26 mouse cellular contexts compared by ENCODE assay signal in the genomic region with DNA sequence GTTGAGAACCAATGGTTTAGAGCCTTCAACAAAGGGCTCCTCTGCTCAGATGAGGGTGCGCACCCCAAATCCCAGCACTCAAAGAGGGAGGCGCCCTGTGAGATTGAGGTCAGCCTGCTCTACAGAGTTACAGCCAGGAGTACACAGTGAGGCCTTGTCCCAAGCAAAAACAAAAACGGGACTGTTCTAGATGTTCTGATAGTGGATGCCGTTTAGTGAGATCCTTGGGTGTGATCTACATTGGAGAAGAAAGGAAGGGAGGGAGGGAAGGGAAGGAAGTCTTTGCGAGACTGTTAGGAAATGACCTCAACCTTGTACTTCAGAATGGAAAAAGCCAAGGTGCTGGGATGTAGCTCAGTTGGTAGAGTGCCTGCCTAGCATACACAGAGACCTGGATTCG. TPM values are rescaled to one million over a fixed set of nuclear protein-coding genes. Genes with fewer than 3 reads are reported as not detected.
DNase-seq lines count a peak whose midpoint lies in the region; ATAC-seq and TF ChIP-seq lines count a peak whose summit lies in the region.
"Had no signal": no experiment of that assay in that cellular context is flagged by ENCODE, and none has a peak within 500 bp of the region (broad histone marks: within the 10 kb centered on the region; RNA-seq: fewer than 3 reads in every experiment).

No protein-coding gene starts in this region.

- no peak for ATAC-seq in forebrain, embryonic 11.5 days (replicated peaks; ENCODE audit: low FRiP score)
- ATAC-seq: forebrain, embryonic 13.5 days; forebrain, embryonic 15.5 days; forebrain, postnatal 0 days had no signal

- H3K9ac ChIP-seq in forebrain, embryonic 11.5 days (ENCODE audit: low read length): no peak overlapping the region
- H3K9ac ChIP-seq: embryonic facial prominence, embryonic 12.5 days; forebrain, embryonic 13.5 days; forebrain, embryonic 15.5 days; forebrain, postnatal 0 days had no signal

- H3K9me3 ChIP-seq in forebrain, embryonic 11.5 days (ENCODE audit: control insufficient read depth, low read length): no peaks in the 10 kb centered on the region
- H3K9me3 ChIP-seq in forebrain, embryonic 10.5 days: no peaks in the 10 kb centered on the region
- H3K9me3 ChIP-seq: embryonic facial prominence, embryonic 10.5 days; embryonic facial prominence, embryonic 12.5 days; forebrain, embryonic 13.5 days; forebrain, embryonic 15.5 days had no signal

- H3K4me2 ChIP-seq in forebrain, embryonic 11.5 days (ENCODE audit: low read depth, low read length, severe bottlenecking): no peak overlapping the region
- H3K4me2 ChIP-seq: embryonic facial prominence, embryonic 12.5 days; forebrain, embryonic 13.5 days; forebrain, embryonic 15.5 days had no signal

- H3K36me3 ChIP-seq in forebrain, embryonic 11.5 days (ENCODE audit: control insufficient read depth, insufficient read depth, low read length): no peaks in the 10 kb centered on the region
- no peaks in the 10 kb centered on the region for H3K36me3 ChIP-seq in forebrain, embryonic 10.5 days (replicated peaks)
- H3K36me3 ChIP-seq: embryonic facial prominence, embryonic 10.5 days; embryonic facial prominence, embryonic 12.5 days; forebrain, embryonic 15.5 days had no signal

- 90% methylated on average over 6 of the region's 6 CpGs for WGBS in forebrain, embryonic 11.5 days
- 90% methylated on average over 6 of the region's 6 CpGs for WGBS in forebrain, embryonic 10.5 days

- no peak overlapping the region for H3K27ac ChIP-seq in forebrain, embryonic 11.5 days (ENCODE audit: low read depth, low read length)
- no peak overlapping the region for H3K27ac ChIP-seq in forebrain, embryonic 10.5 days
- H3K27ac ChIP-seq in layer of hippocampus, adult 2 months: peak overlapping the region; percentile 36; the same call in 1 of the 2 replicates
- H3K27ac ChIP-seq: embryonic facial prominence, embryonic 10.5 days; embryonic facial prominence, embryonic 12.5 days; forebrain, embryonic 13.5 days; forebrain, embryonic 15.5 days had no signal

- H3K27me3 ChIP-seq in forebrain, embryonic 11.5 days (ENCODE audit: control insufficient read depth, insufficient read depth, low read length): no peaks in the 10 kb centered on the region
- peaks cover 16% of the 10 kb centered on the region for H3K27me3 ChIP-seq in forebrain, embryonic 10.5 days (ENCODE audit: poor library complexity, severe bottlenecking)
- H3K27me3 ChIP-seq: embryonic facial prominence, embryonic 12.5 days; forebrain, embryonic 13.5 days; forebrain, embryonic 15.5 days had no signal

- H3K4me3 ChIP-seq in forebrain, embryonic 11.5 days (ENCODE audit: low read depth, low read length): no peak overlapping the region
- no peak overlapping the region for H3K4me3 ChIP-seq in forebrain, embryonic 10.5 days
- no peak overlapping the region for H3K4me3 ChIP-seq in layer of hippocampus, adult 2 months
- H3K4me3 ChIP-seq: embryonic facial prominence, embryonic 10.5 days; embryonic facial prominence, embryonic 12.5 days; forebrain, embryonic 13.5 days; forebrain, embryonic 15.5 days had no signal

- H3K4me1 ChIP-seq in forebrain, embryonic 11.5 days (replicated peaks; ENCODE audit: control insufficient read depth, insufficient read depth, low read length): peaks cover 7% of the 10 kb centered on the region; the same call in 1 of the 2 replicates
- peaks cover 23% of the 10 kb centered on the region for H3K4me1 ChIP-seq in forebrain, embryonic 10.5 days

- TF ChIP-seq CTCF in layer of hippocampus, adult 2 months (conservative IDR thresholded peaks at IDR 0.05): no peak

- peak; percentile 18 for DNase-seq in forebrain, embryonic 11.5 days (ENCODE audit: low spot score)
- no peak for DNase-seq in forebrain, embryonic 10.5 days (ENCODE audit: extremely low spot score, low spot score)
- no peak for DNase-seq in layer of hippocampus, adult 2 months (ENCODE audit: low spot score in 2 of 2)
- DNase-seq in layer of hippocampus, postnatal 14 days (ENCODE audit: low spot score in 2 of 2): no peak
- peak; percentile 49 for DNase-seq in lung, postnatal 36 days
- no peak for DNase-seq in lung, postnatal 25 days (ENCODE audit: low spot score)
- no peak for DNase-seq in urinary bladder, postnatal 36 days (ENCODE audit: low spot score in 2 of 2)
- DNase-seq: adrenal gland, adult 2 months; adrenal gland, postnatal 10 days; adrenal gland, postnatal 25 days; cerebellum, adult 11-12 months; cerebellum, adult 2 months; cerebellum, adult 9-10 months; cerebellum, postnatal 10 days; cerebellum, postnatal 25 days; forebrain, postnatal 0 days had no signal

RNA-seq across cellular contexts. Expression of a gene that starts 23.8 kb away (rescaled TPM):
- 0.23 and 0.27 TPM in 2 replicates for polyA plus RNA-seq in forebrain, embryonic 11.5 days (2014; fragmentation: Nextera tagmentation; extraction: Ambion mirVana)
- 0.16 and 0.30 TPM in 2 replicates for polyA plus RNA-seq in forebrain, embryonic 10.5 days (2016; fragmentation: Nextera tagmentation; extraction: Ambion mirVana)
- total RNA-seq in layer of hippocampus, adult 2 months (2021): under 1 TPM; 0.36 to 0.42 TPM
- under 1 TPM; 0.18 to 0.45 TPM for total RNA-seq in layer of hippocampus, postnatal 14 days (2021)
- total RNA-seq: MEL had no signal

RNA-seq across cellular contexts. Expression of a gene that starts 33.3 kb away (rescaled TPM):
- 69.6 and 79.3 TPM in 2 replicates for polyA plus RNA-seq in forebrain, embryonic 11.5 days (2014; fragmentation: Nextera tagmentation; extraction: Ambion mirVana)
- polyA plus RNA-seq in forebrain, embryonic 10.5 days (2016; fragmentation: Nextera tagmentation; extraction: Ambion mirVana): 66.8 and 70.1 TPM in 2 replicates
- 100 to 1,000 TPM; 125 to 131 TPM for total RNA-seq in layer of hippocampus, adult 2 months (2021)
- 100 to 1,000 TPM; 143 to 145 TPM for total RNA-seq in layer of hippocampus, postnatal 14 days (2021)

RNA-seq across cellular contexts. Expression of a gene that starts 42.9 kb away (rescaled TPM):
- not detected in 2 replicates for polyA plus RNA-seq in forebrain, embryonic 11.5 days (2014; fragmentation: Nextera tagmentation; extraction: Ambion mirVana)
- not detected in 2 replicates for polyA plus RNA-seq in forebrain, embryonic 10.5 days (2016; fragmentation: Nextera tagmentation; extraction: Ambion mirVana)
- not detected for total RNA-seq in layer of hippocampus, adult 2 months (2021)
- total RNA-seq in layer of hippocampus, postnatal 14 days (2021): not detected
- total RNA-seq: adrenal gland, adult 2 months; adrenal gland, postnatal 10 days; adrenal gland, postnatal 25 days; adrenal gland, postnatal 4 days; ES-E14; forebrain, postnatal 0 days; MEL had no signal
- polyA plus RNA-seq: adrenal gland, adult 2 months; C2C12; cerebellum, adult 2 months; cortical plate, adult 2 months; embryonic facial prominence, embryonic 10.5 days; embryonic facial prominence, embryonic 12.5 days; embryonic facial prominence, embryonic 14.5 days; forebrain, embryonic 13.5 days; forebrain, embryonic 15.5 days; forebrain, postnatal 0 days had no signal

Comparison
In these comparisons a context has a peak if more than half of its experiments do, and no peak if none do; other contexts are left out.
1. DNase-seq: peak in forebrain, embryonic 11.5 days (single experiment) and lung, postnatal 36 days (single experiment); none in forebrain, embryonic 10.5 days (single experiment), layer of hippocampus, adult 2 months (0 of 2), layer of hippocampus, postnatal 14 days (0 of 2), lung, postnatal 25 days (single experiment) and urinary bladder, postnatal 36 days (0 of 2).